Mouse (Mus musculus) skeletal muscle tissue, adult 2 months (tissue): Measurements from ENCODE around the gene Ints6l.

Experiments used
- DNase-seq: peaks from one replicate; pipeline ENCODE4 v3.0.0-alpha.2; 2012; ENCODE audit warnings: low read depth, low spot score

The Ints6l gene

GRCm38 (mm10) chrX:56454671-56455371, at the start of gene Ints6l:
Gene Ints6l, plus strand, starts transcription at chrX:56454857.
- DNase-seq, result peak; percentile 77

GRCm38 (mm10) chrX:56405482-56405881, 49.2 kb upstream of the Ints6l start:
- no peak for DNase-seq

GRCm38 (mm10) chrX:56406128-56406527, 48.5 kb upstream of the Ints6l start:
- no peak for DNase-seq

GRCm38 (mm10) chrX:56416277-56416676, 38.4 kb upstream of the Ints6l start:
- peak; percentile 1 for DNase-seq

- no peak for DNase-seq
Observed at GRCm38 (mm10) chrX:56417541-56417940, 37.1 kb upstream of the Ints6l start.

- DNase-seq, result no peak
Observed at GRCm38 (mm10) chrX:56430601-56431000, 24.1 kb upstream of the Ints6l start.

GRCm38 (mm10) chrX:56435758-56436283, 18.8 kb upstream of the Ints6l start:
- no peak for DNase-seq

- DNase-seq, result peak; percentile 34
Observed at GRCm38 (mm10) chrX:56446487-56447428, 7.9 kb upstream of the Ints6l start.

GRCm38 (mm10) chrX:56447524-56448015, 7.1 kb upstream of the Ints6l start, which contains the start of gene Gm2174:
Gene Gm2174, plus strand, starts transcription at chrX:56447965.
- no peak for DNase-seq

GRCm38 (mm10) chrX:56455372-56456246, 952 bp downstream of the Ints6l start:
- DNase-seq, result peak; percentile 82

- no peak for DNase-seq
Observed at GRCm38 (mm10) chrX:56456379-56456778, 1.7 kb downstream of the Ints6l start.

GRCm38 (mm10) chrX:56462020-56462933, 7.6 kb downstream of the Ints6l start:
- DNase-seq, result no peak

GRCm38 (mm10) chrX:56464906-56465305, 10.2 kb downstream of the Ints6l start:
- DNase-seq, result no peak

GRCm38 (mm10) chrX:56467688-56468087, 13.0 kb downstream of the Ints6l start:
- DNase-seq, result no peak

- DNase-seq, result no peak
Observed at GRCm38 (mm10) chrX:56468422-56468821, 13.8 kb downstream of the Ints6l start.

- DNase-seq, result no peak
Observed at GRCm38 (mm10) chrX:56474035-56474434, 19.4 kb downstream of the Ints6l start.

GRCm38 (mm10) chrX:56477553-56477952, 22.9 kb downstream of the Ints6l start:
- no peak for DNase-seq

- no peak for DNase-seq
Observed at GRCm38 (mm10) chrX:56481906-56482305, 27.2 kb downstream of the Ints6l start.

- peak; percentile 68 for DNase-seq
Observed at GRCm38 (mm10) chrX:56489758-56490157, 35.1 kb downstream of the Ints6l start.

- no peak for DNase-seq
Observed at GRCm38 (mm10) chrX:56497241-56497640, 42.6 kb downstream of the Ints6l start.
